Mouse (Mus musculus): ENCODE data around the gene Setd5.
A peak's percentile ranks its signal among the peaks of the same experiment; 100 is the strongest.

Gene Setd5

DNA sequence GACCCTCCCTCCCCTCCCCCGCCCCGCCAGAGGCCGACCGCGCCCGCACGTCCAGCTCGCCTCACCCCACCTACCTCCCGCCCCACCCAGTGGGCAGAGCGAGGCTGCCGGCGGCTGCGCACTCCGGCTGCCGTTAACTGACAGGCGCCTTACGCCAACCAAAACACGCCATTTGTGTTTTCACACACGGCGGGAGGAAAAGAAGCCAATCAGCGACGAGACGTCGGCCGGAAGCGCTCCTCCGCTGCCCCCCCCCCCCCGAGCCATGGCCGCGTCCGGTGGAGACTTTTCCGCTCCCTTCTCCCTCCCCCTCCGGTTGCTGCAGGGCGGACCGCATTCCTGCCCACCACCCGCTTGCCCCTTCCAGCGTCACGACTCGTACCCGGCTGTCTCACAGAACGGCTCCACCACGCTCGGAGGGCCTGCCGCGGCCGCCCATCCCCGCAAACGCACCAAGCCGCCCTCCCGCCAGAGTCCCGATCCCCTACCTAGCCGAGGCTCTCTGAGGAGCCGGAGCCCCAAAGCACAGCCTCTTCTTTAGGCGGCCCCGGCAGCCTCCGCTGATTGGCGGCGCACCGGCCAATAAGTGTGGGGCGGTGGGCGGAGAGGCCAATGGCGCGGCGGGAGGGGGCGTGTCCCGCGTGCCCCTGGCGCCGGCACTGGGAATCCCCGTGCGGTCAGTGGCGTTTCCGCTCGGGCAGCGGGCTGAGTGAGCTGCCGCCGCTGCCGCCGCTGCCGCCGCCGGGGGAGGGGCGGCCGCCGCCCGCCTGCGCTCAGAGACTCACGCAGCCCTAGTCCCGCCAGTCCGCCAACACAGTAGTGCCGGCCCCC is at the start of gene Setd5:
Gene Setd5 (plus strand): TSS at position 680 of the 831 bp plus-strand sequence.
- peak; percentile 98 to 99 for DNase-seq (ENCODE audit: low spot score in 2 of 2)

DNA sequence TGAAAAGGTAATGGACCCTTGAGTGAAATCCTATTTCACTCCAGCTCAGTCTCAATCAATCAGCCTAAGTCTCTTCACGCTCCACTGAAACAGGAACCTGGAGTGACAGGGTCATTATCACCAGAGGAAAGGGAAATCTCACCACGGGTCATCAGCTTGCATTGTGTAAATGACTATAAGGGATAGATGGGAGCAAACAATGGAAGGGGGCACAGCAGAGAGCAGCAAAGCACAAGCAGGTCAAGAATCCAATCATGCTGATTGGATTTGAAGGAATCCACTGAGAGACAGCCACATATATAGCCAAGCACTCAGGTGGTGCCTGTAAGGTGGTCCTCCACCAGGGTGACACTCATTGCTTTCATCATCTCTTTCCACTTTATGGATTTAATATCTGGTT is 49.7 kb upstream of the Setd5 start:
- DNase-seq (ENCODE audit: low spot score in 2 of 2) = no peak

DNA sequence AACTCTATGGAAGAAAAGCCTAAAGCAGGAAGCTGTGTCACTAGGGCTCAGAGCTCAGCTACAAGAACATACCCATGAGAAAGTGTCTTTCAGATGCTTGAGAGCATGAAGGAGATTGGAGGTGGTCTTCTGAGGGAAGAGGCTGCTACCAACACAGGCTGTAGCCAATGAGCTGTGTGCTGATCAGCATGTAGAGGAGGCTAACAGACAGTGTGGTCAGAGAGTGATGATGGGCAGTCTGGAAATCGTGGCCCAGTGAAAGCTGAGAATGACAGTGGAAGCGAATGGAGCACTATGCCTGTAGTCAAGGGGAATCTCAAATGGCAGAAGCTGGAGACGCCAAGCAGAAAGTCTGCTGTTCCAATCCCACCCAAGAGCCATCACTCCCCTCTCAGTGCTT is 48.2 kb upstream of the Setd5 start:
- DNase-seq (ENCODE audit: low spot score in 2 of 2) = no peak

DNA sequence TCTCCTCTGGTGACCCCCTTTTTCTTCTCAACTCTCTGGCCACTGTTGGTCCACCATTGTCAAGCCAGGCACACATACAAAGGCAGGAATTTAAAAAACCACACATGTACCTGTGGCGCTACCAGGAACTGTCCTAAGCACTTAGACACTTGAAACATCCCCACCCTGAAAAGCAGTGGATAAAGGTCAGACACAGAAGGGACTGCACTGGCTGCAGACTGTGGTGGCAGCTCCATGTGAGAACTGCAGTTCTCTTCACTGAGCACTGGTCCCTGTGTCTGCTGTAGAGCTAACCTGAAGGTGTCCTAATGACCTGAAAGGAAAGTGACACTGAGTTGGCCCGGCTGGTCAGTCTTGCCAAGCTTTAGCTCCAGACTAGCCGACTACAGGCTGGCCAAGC is 46.6 kb upstream of the Setd5 start:
- no peak for DNase-seq (ENCODE audit: low spot score in 2 of 2)

DNA sequence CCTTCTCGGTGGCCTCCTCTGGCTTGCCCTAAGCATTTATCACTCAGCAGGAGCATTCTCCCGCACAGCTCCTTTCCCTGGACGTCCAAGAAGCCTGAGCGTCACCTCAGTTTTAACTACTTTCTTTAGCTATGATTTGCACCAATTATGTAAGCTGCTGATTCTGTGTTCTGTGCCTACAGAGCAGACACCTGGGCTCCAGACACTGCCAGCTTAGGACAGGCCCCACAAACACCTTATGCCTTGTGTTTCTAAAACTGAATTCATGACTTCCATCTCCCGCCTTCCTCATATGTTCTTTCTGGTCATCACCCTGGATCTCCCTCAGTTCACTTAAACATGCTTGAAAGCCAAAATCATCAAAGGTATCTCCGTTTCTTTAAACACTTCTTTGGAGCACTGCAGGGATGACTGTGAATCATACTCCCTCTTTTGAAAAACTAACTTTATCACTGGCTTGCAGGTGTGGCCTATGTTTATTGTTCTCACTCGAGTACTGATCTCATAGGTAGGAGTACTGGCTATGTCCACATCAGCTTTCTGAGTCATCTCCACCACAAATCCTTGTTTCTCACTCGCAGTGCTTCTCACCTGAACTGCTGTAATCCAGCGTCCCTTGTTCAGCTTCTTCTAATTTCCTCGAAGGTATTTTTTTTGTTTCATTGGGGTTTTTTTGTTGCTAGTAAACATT is 46.0 kb upstream of the Setd5 start:
- DNase-seq (ENCODE audit: low spot score in 2 of 2) = no peak

DNA sequence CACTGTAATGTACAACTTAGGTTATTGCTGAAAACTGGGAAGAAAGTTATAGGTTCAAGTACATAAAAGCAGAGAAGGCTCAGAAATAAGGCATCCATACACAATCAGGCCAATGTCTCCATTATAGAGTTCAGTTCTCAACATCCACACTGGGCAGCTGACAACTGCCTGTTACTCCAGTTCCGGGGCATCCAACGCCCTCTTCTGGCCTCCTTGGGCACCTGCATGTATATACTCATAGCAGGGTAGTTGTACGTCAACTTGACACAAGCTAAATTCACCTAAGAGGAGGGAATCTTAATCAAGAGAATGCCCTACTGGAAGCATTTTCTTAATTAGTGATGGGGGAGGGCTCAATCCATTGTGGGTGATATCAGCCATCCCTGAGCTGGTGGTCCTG is 45.0 kb upstream of the Setd5 start:
- DNase-seq (ENCODE audit: low spot score in 2 of 2) = no peak

DNA sequence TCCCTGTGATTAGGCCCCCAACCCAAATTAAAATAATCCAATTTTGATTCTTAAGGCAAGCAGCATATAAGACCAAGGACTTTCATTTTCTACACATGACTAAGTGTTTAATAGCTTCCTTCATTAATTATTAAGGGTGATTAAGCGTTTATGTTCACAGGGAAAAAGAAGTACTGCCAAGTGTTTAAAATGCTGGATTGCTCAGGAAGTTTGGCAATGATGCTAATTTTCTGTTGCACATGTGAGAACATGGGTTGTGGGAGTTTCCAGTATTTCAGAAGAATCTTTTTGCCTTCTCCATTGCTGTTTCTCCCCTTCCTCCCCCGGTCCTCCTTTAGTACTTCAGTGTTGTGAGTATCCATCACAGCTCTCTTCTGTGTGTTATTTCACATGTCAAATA is 44.0 kb upstream of the Setd5 start:
- no peak for DNase-seq (ENCODE audit: low spot score in 2 of 2)

DNA sequence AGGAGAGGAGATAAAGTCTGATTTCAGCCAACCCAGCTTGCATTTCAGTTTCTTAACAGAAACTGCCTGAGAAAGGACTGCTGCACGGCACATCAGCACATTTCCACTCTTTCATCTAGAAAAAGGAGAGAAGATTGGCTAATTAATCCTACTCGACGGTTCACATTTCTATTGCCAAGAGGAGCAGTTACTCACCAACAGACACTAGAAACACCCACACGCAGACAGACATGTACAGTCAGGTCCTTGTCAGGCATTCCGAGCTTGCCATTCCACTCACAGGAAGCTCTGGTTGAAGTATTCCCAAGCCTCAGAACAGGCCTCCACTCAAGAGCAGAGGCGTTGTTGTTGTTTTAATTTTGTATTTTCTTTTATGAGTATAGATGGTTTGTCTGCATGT is 42.7 kb upstream of the Setd5 start:
- no peak for DNase-seq (ENCODE audit: low spot score in 2 of 2)

DNA sequence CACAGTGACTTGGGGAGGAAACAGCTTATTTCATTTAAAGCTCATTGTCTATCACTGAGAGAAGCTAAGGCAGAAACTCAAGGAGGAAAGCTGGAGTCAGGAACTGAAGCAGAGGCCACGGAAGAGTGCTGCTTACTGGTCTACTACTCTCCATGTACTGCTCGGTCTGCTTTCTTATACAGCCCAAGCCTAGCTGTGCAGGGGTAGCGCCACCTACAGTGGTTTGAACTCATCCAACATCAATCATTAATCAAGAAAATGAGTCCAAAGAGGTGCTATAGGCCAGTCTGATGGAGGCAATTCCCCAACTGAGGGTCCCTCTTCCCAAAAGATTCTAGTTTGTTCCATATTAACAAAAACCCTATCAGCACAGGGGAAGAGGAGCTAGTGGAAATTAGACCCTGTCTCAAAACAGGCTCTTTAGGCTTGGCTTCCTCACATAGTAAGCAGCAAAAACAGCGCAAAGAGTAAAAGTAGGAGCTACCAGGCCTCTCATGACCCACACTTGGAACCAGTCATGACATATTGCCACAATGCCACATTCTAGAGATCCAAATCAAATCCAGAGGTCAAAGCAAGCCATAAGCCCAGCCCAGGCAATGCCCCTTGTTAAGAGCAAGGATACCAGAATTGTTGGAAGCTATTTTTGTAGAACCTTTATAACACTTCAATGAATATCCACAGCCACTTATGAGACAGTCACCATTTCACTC is 40.5 kb upstream of the Setd5 start:
- DNase-seq (ENCODE audit: low spot score in 2 of 2) = no peak

DNA sequence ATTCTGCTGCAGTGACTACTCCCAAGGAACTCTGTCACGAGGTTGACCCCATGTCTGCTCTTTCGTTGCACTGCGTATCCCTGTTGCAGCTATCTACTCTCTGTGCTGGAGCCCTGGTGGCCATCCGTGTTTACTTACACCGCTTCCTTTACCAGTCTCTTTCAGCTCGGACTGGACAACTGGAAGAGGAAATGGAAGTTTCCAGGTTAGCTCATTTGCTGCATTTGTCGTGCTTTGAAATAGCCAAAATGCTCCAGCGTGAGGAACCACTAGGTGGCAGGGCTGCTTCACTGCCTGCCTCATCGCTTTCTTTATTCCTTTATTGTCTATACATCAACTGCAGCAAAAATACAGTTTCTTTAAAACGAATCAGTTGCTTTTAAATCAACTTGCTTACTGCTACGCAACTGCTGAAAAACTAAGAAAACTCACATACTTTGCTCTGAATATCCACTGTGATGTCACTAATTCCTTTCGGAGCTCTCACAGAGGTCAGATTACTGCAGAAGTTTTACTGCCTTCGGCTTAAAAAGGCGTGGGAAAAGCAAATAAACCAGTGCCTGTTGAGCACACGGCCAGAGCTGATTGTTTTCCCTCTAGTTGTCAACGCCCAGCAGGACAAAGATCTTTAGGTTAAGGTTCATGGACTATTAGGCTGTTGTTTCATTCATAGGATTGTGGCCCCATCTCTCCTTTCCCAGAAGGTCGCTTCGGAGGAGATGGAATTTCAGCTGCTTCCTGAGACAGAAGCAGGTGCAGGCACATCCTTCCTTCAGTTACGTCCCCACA is 39.0 kb upstream of the Setd5 start:
- DNase-seq (ENCODE audit: low spot score in 2 of 2) = peak; percentile 49 to 65

DNA sequence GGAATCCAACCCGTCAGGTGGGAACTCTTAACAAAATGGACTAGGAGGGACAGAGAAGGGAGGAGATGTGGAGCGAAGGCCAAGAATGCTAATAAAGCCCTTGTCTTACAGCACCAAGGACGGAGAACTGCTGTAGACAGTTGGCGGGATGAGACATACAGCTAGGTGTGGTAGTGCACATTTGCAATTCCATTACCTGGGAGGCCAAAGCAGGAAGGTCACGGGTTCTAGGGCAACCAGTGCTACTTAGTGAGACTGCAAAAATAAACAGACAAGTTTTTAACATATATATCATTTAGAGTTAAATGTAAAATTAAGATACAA is 38.5 kb upstream of the Setd5 start:
- no peak for DNase-seq (ENCODE audit: low spot score in 2 of 2)

DNA sequence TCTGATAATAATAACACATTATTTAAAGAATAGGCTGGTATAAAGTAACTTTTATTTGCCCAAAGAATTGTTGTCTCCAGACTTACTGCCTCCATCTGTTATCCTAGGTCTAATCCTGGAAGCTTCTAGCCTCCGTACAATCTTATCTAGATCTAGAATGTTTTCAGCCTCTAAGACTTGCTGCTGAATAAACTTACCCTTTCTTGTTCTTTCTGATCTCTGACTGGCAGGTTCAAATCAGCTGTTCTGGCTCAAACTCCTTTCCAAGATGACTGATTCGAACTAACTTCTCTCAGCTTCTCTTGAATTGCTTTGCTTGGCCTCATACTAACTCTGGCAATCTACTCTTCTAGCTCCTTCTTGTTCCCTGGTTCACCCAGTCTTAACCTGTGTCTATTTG is 36.8 kb upstream of the Setd5 start:
- no peak for DNase-seq (ENCODE audit: low spot score in 2 of 2)

DNA sequence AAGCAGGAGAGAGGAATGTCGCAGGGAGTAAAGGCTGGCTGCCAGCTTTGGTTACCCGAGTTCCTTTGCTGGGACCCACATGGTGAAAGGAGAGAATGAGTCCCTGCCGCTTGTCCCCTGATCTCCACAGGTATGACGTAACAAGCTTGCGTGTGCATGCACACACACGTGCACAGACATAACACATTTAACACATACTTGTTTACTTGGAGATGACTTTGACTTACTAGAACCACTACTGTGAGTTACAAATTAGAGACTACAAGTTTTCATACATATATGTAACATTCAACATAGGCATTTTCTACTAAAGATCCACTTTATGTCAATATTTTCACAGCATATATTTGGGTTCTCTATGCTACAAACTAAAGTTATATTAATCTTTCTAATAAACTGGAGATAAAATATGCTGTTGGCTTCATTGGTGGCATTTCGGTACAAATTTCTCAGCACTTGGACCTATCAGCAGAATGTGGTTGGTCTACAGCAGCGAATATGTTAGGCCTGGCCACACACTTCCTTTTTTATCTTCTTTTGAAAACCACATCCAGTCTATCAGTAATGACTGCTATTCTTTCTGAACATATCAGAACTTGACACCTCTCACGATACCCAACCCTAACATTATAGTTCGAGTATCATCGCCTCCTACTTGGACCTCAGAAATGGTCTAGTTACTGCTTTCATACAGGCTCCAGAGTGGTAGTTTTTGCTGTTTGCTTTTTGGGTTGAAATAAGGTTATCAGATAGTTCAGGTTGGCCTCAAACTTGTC is 35.8 kb upstream of the Setd5 start:
- DNase-seq (ENCODE audit: low spot score in 2 of 2) = peak; percentile 2 to 30

DNA sequence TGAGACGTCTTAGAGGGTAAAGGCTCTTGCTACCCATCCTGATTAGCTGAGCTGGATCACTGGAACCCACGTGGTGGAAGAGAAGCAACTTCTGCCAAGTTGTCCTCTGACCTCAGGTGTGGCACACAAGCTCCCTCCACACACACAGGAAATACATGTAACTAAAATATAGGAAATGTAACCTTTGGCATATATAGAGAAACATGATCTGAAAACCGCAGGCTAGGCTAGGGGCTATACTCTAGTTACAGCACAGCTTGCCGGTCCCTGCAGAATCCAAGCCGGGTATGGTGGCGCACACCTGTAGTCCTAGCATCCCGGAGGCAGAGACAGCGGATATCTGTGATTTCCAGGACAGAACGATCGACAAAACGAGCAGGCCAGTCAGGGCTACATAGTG is 31.6 kb upstream of the Setd5 start:
- DNase-seq (ENCODE audit: low spot score in 2 of 2) = no peak

DNA sequence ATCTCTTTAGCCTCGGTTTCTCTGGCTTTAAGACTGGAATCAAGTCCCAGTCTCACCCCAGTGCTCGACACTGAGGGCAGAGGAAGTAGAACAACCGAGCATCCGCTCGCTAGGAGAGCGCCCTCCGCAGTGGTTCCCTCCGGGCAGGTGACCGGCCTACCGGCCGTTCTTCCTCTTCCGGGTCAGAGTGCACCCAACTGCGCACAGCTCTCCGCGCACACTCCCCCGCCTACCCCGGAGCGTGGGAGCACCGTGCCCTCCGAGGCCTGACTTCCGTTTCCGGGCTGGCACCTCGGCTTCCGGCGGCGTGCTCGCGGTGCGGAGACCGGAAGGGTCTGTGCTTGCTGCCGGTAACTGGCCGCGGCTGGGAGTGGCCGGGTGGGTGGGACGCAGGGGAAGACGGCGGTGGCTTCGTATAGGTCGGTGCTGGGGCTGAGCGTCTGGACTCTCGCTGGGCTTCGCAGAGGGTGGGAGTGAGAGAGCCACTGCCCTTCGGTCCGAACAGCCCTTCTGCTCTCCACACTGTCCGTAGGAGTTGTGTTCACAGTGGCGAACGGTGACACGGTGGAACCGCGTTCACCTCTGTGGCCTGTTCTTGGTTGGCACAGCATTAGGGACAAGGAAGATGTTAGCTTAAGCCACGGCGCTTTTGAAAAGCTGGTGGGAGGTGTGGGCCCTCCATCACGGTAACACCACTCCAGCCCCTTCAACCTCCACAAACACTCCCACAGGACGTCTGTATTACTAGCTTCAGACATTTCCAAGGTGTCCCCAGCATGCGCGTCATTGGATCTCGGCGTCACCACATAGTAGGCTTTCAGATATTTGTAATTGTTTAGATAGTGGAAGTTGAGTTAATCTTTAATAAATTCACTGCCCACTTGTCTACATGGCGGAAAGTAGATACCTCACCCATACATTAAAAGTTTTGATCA is 30.9 kb upstream of the Setd5 start, which contains the start of gene Thumpd3:
Gene Thumpd3 (plus strand): TSS at position 185 of the 935 bp plus-strand sequence.
- peak; percentile 96 for DNase-seq (ENCODE audit: low spot score in 2 of 2)

DNA sequence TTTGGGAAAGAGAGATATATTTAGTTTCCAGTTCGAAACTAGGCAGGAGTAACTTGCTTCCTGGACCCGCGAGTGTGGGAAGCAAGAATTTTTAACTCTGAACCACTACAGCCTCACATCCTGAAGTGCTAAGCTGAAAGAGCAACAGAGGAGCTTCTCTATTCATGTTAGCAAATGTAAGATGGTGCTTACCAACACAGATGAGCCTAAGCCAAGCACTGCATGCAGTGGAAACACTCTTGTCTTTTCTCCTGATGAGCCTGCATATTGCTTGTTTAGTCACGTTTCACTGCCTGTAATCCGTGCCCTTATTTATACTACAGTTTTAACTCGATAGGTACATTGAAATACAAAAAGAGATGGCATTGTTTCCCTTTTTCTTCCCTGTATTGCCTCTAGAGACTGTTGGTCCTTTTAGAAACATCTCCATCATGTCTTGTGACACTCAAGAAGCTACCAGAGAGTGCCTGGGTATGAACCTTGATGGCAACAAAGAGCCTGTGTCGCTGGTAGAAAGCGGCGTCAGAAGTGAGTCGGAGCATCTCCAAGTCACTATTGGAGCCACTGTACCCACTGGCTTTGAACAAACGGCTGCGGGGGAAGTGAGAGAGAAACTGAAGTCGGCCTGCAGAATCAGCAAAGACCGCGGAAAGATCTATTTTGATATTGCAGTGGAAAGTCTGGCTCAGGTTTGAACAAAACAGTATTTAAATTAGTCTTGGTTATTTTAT is 30.0 kb upstream of the Setd5 start:
- peak in 1 of 2 experiments; percentile 16 for DNase-seq (ENCODE audit: low spot score in 2 of 2)

DNA sequence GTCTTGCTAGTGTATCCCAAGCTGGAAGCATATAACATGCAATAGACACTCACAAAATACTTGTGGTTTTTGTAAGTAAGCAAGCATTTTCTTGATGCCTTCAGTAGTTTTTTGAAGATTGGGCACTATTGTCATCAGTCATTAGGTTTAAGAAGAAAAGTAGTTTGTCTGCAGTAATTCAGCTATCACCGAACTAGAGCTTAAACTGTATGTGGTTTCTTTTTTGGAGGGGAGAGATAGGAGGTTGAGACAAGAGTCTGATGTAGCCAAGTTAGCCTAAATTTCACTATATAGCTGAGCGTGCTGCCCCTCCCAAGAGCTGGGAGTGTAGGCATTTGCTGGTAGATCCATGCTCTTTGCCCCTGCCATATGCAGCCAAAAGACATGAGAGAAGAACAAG is 28.8 kb upstream of the Setd5 start:
- DNase-seq (ENCODE audit: low spot score in 2 of 2) = no peak

DNA sequence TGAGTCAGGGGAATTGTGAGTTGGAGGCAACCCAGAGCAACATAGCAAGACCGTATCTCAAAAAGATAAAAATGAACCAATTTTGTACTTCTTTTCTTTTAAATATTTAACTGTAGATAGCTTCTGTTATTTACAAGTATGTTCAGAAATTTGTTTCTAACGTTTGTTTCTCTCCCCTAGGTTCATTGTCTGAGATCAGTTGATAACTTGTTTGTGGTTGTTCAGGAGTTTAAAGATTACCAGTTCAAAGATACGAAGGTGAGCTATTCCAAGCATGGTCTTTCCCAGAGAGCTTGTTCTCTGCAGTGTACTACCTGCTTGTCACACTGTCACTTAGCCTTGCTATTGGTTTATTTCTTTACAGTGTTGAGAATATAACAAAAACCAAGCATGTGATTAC is 28.0 kb upstream of the Setd5 start:
- DNase-seq (ENCODE audit: low spot score in 2 of 2) = no peak

DNA sequence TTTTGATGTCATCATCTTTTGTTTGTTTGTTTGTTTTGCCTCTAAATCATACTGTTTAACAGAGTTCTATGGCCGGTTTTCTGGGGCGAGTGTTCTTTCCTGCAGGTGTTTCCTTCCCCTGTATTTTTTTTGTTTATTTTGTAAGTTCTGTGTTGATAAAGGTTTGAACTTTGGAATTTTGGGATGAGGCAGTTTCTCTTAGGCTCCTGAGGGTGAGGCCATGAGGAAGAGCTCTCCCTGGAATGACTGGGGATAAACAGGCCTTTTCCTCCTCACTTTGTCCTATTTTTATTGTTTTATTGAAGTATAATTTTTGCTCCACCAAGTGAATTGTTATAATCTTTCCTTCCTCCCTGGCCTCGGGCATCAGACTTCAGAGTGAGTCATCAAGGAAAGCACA is 24.2 kb upstream of the Setd5 start:
- DNase-seq (ENCODE audit: low spot score in 2 of 2) = no peak
